Mouse (Mus musculus) left cerebral cortex, adult 9 months (tissue): ENCODE results near the gene Efcab9.

Experiments used
- DNase-seq, 2 experiments: peaks; one replicate each; pipeline ENCODE4 v3.0.0; 2022; ENCODE audit warnings: low spot score in 2 of 2

The Efcab9 gene

DNA sequence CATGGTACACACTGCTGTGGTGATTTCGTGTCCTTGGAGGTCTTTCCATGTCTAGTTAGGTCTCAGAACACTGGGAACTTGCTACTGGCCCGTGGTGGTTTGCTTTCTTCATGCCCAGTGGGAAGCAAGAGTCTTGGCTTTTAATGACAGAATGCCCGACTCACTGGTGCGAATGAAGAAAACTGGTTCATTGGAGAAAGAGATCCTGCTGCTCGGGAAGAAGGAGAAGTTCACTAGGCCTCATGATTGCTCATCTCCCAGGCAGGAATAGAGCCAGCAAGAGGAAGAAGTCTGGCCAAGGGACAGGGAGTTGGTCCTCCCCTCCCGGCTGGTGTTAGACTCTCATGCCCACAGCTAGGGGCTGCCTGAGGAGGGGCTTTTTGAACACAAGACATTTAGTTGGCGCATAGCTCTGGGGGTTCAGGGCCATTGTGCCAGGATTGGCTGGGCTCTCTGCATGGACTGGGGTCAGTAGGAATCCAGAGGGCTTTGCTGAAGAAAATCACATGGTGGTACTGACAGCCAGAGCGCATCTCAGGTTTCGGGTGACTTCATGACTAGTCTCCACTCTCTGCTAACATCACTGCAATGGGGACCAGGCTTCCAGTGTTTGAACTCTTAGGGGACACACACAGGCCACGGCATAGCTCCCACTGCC is 24.6 kb upstream of the Efcab9 start:
- no peak for DNase-seq

GRCm38 (mm10) chr11:32555103-32555689 is 23.3 kb upstream of the Efcab9 start:
- DNase-seq, result no peak

DNA sequence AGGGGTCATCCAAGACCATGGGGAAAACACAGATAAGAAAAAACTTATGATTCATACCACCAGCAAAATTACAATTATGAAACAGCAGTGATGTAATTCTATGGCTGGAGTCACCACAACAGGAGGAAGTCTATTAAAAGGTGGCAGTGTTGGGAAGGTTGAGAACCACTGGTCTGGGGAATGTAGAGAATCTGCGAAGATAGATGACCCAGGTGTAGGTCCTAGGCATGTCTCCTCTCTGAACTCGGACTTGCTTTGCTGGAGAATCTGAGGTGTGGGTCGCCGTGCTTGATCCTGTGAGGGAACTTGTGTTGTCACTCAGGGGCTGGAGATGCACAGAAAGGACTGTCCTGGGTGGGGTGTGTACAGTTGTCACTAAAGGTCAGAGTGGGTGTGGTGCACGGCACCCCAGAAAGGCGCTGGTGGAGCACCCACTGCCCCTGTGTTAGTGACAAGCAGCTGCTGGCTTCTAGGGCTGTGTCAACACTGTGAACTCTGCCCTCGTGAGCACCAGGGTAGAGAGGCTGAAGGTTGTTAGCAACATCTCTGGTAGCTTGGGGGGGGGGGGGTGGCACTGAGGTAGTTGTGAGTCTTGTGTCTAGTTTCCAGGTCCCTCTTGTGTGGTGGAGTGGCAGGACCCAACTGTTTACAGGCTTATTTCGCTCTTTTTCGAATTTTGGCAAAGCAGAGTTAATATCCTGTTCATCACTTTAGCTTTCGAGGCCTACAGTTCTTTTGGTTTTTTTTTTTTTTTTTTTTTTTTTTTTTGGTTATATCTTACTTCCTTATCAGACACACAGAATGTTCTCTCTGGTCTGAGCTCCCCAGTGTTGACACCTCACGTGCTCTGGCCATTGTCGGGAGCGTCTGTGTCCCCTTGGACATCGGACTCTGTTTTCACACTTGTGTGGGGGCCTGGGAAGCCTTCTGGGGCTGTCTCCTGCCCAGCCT is 22.5 kb upstream of the Efcab9 start:
- DNase-seq, result no peak

DNA sequence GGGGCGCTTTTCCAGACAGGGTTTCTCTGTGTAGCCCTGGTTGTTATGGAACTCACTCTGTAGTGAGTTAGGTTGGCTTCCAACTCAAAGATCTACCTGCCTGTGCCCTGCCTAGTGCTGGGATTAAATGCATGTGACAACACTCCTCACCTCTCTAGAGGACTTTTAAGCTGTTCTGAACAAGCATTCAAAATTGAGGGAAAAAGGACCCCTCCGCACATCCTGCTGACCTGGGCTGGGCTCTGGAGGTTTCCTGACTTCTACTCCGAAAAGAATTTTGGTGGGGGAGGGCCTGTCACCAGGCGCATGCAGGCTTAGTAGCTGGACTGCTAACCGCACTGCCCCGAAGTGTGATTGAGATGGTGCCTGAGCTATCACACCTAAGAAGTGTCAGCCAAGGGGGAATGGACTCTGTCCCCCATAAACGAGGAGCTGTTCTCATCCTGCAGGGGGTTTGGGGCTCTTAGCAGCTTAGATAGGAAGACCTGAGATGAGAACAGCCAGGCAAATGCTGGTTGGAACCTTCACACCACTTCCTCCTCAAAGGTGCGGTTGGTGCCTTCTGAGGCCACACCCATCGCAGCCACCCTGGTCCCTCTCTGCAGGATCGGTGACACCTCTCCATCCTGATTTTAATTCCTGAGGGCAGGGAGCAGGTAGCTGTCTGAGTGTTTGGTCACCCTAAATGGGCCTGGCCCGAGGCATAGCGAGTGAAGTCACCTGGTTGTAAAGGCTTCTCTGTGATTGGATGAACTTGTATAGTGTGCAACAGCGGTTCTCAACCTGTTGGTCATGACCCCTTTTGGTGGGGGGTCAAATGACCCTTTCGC is 21.6 kb upstream of the Efcab9 start:
- no peak for DNase-seq

- DNase-seq, result no peak
Observed at GRCm38 (mm10) chr11:32552401-32553090, 20.7 kb upstream of the Efcab9 start.

GRCm38 (mm10) chr11:32551579-32552297 is 19.9 kb upstream of the Efcab9 start:
- DNase-seq, result no peak

DNA sequence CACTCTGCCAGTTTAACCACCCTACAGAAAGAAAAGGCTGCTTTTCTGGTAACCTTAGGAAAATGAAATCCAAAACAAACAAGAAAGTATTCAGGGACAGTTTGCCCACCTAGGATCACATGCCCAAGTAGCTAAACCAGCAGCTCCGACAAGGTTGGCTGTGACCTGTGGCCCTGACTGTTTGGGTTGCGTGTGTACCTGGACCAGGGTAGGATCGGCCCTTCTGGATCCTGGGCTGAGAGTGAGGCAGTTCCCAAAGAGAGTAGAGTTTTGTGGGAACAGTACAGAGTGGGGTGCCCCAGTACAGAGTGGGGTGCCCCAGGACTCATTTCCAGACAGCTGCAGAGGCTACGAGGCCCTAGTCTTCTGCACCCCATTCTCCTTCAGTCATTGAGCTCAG is 19.2 kb upstream of the Efcab9 start:
- DNase-seq, result no peak

DNA sequence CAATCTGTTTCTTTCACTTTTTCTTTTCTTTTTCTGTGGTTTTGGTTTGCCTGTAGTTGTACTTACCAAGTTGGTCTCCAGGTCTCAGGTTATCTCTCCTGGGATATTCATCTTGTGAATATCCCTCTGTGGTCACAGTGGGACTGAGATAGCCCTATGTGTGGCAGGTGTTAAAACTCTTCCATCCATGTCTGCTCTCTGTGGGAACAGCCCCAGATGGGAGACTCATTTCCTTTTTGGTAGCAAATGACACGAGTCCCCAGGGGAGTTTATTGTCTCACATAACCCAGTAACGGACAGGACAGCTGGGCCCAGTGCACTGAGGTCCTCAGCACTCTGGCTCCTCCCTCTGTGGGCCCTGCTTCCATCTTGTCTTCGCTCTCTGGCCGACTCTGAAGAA is 18.2 kb upstream of the Efcab9 start:
- no peak for DNase-seq

- no peak for DNase-seq
Observed at GRCm38 (mm10) chr11:32549236-32549635, 17.4 kb upstream of the Efcab9 start.

DNA sequence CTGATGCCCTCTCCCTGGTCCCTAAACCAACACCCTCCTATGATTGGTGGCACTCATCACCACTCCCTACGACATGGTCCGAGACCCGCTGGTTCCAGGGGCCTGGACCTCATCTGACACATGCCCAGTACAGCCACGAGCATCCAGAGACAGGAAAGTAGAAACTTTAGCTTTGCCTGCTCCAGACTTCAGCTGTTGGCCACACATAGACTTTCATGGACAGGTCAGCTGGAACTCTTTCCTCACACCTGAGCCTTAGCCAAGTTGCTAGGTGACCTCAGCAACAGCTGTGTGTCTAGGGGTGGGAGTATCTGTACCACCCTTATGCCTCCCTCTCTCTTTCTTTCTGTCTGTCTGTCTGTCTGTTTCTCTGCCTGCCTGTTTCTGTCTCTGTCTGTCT is 16.4 kb upstream of the Efcab9 start:
- no peak for DNase-seq

DNA sequence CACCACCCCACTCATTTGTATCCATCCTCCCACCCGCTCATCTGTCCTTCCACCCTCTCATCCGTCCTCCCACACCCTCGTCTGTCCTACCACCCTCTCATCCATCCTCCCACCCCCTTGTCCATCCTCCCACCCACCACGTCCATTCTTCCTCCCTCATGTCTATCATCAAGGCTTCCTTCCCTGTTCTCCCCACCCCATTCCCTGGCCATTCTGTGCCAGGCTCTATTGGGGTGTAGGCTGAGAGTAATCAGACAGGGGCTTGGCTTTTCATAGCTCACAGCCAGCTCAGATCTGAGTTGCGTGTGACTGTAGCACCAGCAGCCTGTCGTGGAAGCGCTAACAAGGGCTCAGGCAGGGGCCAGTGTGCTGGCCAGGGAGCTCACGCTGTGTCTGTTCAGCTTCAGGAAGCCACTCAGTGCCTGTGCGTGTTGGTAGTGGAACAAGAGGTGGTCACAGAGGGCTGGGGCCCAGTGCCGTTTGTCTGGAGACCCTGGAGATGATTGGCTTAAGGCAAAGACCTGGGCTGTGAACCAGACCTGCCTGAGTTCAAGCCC is 15.6 kb upstream of the Efcab9 start:
- DNase-seq, result no peak

DNA sequence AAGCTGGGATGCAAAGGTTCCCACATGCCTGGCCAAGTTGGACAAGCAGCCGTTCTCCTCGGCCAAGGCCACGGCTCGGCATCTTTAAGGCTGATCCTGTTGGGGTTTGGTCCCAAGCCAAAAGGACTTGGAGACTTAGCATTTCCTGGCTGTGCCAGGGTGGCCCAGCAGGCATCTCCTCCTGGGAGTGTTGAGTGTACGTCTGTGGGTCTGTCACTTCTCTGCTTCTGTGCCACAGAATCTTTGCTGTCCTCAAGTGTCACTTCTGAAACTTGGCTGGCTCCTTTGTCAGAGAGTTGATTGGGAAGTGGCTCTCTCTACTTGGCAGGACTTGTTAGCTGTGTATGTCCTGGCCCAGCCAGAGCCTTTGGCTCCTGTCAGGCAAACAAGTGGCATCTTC is 14.6 kb upstream of the Efcab9 start:
- DNase-seq, result no peak

DNA sequence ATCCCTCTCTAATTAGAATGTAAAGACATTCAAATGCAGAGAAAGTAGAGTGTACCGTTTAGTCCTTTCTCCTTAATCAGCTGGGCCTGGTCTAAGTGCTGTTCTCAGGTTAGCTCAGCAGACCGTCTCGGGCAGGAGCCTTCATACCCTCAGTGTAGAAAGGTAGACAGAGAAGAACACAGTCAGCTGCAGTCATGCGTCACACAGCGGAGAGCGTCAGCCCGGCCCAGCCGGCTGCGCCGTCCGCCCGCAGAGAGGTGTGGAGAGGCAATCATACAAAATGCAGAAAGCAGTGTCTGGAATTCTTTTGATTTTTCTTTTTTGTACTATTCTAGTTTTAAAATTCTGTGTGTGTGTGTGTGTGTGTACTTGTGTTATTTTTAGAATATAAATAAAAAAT is 13.7 kb upstream of the Efcab9 start:
- DNase-seq, result no peak

GRCm38 (mm10) chr11:32544497-32544896 is 12.6 kb upstream of the Efcab9 start:
- DNase-seq, result no peak

DNA sequence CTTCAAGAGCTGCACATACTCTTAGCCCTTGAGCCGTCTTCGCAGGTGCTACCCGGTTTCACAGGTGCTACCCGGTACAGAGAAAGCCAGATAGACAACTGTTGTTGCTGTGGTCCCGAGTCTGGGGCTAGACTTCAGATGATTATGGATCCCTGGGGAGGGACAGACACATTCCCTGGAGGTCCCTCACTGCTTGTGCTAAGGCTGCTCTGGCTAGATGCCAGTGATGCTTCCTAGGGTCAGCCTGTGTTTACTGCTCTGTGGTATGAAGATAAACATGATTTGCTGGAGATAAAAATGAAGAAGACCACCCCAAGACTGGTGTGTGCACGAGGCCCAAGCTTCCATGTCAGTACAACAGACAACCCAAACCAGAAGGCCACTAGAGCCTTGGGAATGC is 12.2 kb upstream of the Efcab9 start:
- DNase-seq, result no peak

GRCm38 (mm10) chr11:32542687-32543411 is 11.0 kb upstream of the Efcab9 start:
- DNase-seq, result no peak

- DNase-seq, result no peak
Observed at GRCm38 (mm10) chr11:32542181-32542580, 10.3 kb upstream of the Efcab9 start.

DNA sequence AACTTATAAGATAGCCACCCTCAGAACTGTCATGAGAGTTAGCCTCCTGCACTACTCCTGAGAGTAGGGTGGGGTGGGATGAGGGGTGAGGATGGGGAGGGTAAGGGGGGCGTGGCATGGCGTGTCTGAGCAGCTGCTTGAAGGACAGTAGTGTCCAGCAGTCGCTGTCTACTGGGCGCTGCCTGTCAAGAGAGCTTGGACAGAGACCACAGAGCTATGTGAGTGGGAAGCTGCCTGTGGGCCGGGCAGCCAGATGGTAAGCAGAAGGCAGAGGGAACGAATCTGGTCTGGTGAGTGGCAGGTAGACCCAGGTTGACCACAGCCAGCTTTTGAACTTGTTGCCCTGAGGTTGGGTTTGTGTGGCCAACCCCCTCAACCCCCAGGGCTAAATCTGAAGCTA is 8.6 kb upstream of the Efcab9 start:
- DNase-seq, result no peak

GRCm38 (mm10) chr11:32539717-32540116 is 7.8 kb upstream of the Efcab9 start:
- no peak for DNase-seq

- DNase-seq, result no peak
Observed at GRCm38 (mm10) chr11:32538846-32539245, 7.0 kb upstream of the Efcab9 start.
